Mouse (Mus musculus) limb, embryonic 11.5 days (tissue): ENCODE results near the gene 4930544D05Rik. TPM values are rescaled to one million over a fixed set of nuclear protein-coding genes. Genes with fewer than 3 reads are reported as not detected.
A peak's percentile ranks its signal among the peaks of the same experiment; 100 is the strongest.

Source experiments
- ATAC-seq: fragments of 200-750 bp; cut with Nextera tagmentation; 2 replicates; pipeline ENCODE4 v1.8.0; 2017; ENCODE audit warnings: low read depth; ENCODE audit not compliant: insufficient number of reproducible peaks, low FRiP score, low TSS enrichment
- DNase-seq: peaks from one replicate; pipeline ENCODE4 v3.0.0-alpha.2; 2015; ENCODE audit warnings: low spot score
- H3K27ac ChIP-seq: fragments of 300-500 bp; sonication (generic); replicated peaks from 2 replicates; pipeline ENCODE4 v1.5.1; 2014; ENCODE audit warnings: low read depth, mild to moderate bottlenecking, low read length
- H3K27me3 ChIP-seq: fragments of 300-500 bp; sonication (generic); 2 replicates; pipeline ENCODE4 v1.6.1; 2014; ENCODE audit warnings: mild to moderate bottlenecking, low read length, mixed read lengths; ENCODE audit not compliant: control insufficient read depth, insufficient read depth
- H3K36me3 ChIP-seq: fragments of 300-500 bp; sonication (generic); 2 replicates; pipeline ENCODE4 v1.6.1; 2014; ENCODE audit warnings: mild to moderate bottlenecking, low read length, moderate library complexity, mixed read lengths; ENCODE audit not compliant: control insufficient read depth, insufficient read depth
- H3K4me1 ChIP-seq: fragments of 300-500 bp; sonication (generic); 2 replicates; pipeline ENCODE4 v1.6.1; 2014; ENCODE audit warnings: low read length, mixed read lengths; ENCODE audit not compliant: control insufficient read depth, insufficient read depth
- H3K4me2 ChIP-seq: fragments of 300-500 bp; sonication (generic); 2 replicates; pipeline ENCODE4 v1.6.1; 2014; ENCODE audit warnings: low read depth, mild to moderate bottlenecking, moderate library complexity; ENCODE audit not compliant: severe bottlenecking
- H3K4me3 ChIP-seq: fragments of 300-500 bp; sonication (generic); 2 replicates; pipeline ENCODE4 v1.5.1; 2014; ENCODE audit warnings: low read depth, low read length
- H3K9ac ChIP-seq: fragments of 300-500 bp; sonication (generic); 2 replicates; pipeline ENCODE4 v1.6.1; 2014; ENCODE audit warnings: mild to moderate bottlenecking, low read length
- H3K9me3 ChIP-seq: fragments of 300-500 bp; sonication (generic); 2 replicates; pipeline ENCODE4 v1.6.1; 2016; ENCODE audit warnings: low read length; ENCODE audit not compliant: control insufficient read depth
- WGBS: fragments of 180-500 bp; shearing (Covaris S2); extraction: QIAGEN DNeasy Blood & Tissue Kit; methylation state at CpG from one replicate; pipeline ENCODE4 v1.1.7; 2014; 5-methylcytosine and 5-hydroxymethylcytosine counted together
- polyA plus RNA-seq: library from polyadenylated mRNA; unstranded; fragments of >200 nt; fragmentation: Nextera tagmentation; extraction: Ambion mirVana; gene quantifications from 2 replicates; pipeline ENCODE4 v1.2.1, GENCODE M21; 2014

The 4930544D05Rik gene
- polyA plus RNA-seq, 1 experiment from 2014 or later = not detected

DNA sequence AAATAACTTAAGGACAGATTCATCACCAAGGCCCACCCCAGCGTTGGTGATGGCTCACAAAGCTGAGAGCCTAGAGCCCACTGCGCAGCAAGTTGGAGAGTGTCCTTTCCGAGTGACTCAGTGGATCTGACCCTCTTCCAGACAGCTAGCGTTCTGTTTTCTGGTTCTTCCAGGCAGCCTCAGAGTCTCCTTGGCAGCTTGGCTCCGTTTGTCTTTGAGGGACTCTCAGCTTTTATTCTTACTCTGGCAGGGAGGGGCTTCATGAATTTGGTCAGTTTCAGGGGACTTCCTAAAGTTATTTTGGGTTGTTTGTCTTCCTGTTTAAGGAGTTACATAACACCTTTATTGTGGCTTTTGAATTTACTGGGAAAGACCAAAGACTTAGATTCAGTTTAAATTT, 28.7 kb upstream of the 4930544D05Rik start:
- H3K4me3 ChIP-seq = no peak overlapping the region
- 84% methylated on average over 5 of the region's 5 CpGs for WGBS
- H3K4me2 ChIP-seq = no peak overlapping the region
- H3K27me3 ChIP-seq = no peaks in the 10 kb centered on the region
- no peaks in the 10 kb centered on the region for H3K9me3 ChIP-seq
- H3K36me3 ChIP-seq = no peaks in the 10 kb centered on the region
- ATAC-seq (no peak), DNase-seq (no peak)
- H3K9ac ChIP-seq = no peak overlapping the region
- H3K4me1 ChIP-seq = peaks cover 8% of the 10 kb centered on the region
- H3K27ac ChIP-seq = no peak overlapping the region

DNA sequence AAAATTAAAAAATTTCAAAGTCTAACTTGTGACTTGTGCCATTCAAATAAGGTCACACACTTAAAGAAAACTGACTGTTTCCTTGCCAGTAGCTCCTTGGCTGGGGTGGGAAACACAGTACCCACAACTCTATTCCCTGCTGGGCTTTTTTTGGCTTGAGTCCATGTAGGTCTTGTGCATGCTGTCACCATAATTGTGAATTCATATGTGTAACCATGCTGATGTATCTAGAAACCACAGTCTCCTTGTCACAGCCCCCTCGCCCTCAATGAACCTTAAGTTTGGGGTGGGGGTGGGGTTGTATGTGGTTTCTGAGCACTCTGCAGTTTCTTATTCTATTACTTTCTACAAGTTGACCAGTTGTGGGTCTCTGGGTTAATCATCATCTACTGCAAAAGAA, 23.9 kb upstream of the 4930544D05Rik start:
- H3K4me2 ChIP-seq = no peak overlapping the region
- no peaks in the 10 kb centered on the region for H3K9me3 ChIP-seq
- no peak overlapping the region for H3K27ac ChIP-seq
- H3K27me3 ChIP-seq = no peaks in the 10 kb centered on the region
- DNase-seq = no peak
- no peak overlapping the region for H3K4me3 ChIP-seq
- H3K4me1 ChIP-seq = no peaks in the 10 kb centered on the region
- H3K36me3 ChIP-seq = no peaks in the 10 kb centered on the region
- WGBS = 94% methylated on average over 1 of the region's 1 CpGs
- ATAC-seq = no peak
- H3K9ac ChIP-seq = no peak overlapping the region

DNA sequence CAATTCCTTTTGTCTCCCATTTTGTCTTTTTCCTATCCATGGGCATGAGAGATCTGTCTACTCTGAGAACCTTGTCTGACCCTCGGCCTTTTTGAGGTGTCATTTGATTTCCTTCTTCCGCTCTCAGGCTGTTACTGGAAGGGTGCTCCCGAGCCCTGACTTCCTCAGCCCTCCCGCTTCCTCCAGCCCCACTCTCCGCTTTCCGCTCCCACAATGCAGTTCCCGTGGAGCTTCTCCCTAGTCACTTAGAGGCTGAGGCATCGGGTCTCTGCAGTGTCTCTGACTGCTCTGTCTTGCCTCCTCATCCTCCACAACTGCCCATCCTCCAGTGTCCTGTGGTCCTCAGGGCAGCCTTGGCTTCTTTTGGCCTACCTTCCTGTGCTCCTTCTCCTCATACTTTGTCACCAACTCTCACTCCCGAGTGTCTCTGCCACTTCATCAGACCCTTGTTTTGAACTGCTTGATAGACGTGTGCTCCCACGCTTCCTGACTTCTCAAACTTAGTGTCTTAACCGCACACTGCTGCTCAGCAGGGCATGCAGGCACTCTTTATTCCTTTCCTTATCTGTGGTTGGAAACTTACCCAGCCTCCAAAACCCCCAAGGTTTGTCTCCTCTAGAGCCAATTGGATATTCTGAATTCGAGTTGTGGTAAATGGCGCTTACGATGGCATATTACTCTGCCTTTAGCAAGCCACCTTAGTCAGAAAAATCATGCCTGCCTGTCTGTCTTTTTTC, 21.2 kb upstream of the 4930544D05Rik start:
- DNase-seq (no peak), ATAC-seq (no peak)
- Histone ChIP-seq H3K36me3 (peaks cover 9% of the 10 kb centered on the region; the same call in 1 of the 2 replicates), H3K4me1 (no peaks in the 10 kb centered on the region), H3K9me3 (no peaks in the 10 kb centered on the region), H3K4me3 (no peak overlapping the region), H3K27ac (no peak overlapping the region), H3K27me3 (no peaks in the 10 kb centered on the region), H3K4me2 (no peak overlapping the region), H3K9ac (no peak overlapping the region)
- 83% methylated on average over 15 of the region's 15 CpGs for WGBS

DNA sequence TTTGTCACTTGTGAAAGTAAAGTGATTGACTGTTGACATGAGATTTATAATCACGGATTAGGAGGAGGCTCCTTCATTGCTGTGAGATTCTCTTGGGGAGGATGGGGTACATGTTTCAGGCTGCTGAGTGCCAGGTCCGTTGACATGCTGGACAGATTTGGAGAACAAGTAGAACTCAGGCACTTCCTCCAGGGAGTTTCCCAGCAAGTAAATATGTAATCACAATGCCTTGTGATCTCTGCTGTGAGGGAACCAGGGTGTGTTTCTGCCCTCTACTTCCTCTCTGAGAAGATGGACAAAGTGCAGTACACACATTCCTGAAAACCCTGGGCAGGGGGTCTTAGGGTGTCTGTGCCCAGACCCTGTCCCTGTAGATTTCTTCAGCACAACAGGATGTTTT, 20.0 kb upstream of the 4930544D05Rik start:
- no peak overlapping the region for H3K27ac ChIP-seq
- WGBS = 78% methylated on average over 2 of the region's 2 CpGs
- peaks cover 11% of the 10 kb centered on the region; the same call in 1 of the 2 replicates for H3K36me3 ChIP-seq
- H3K4me3 ChIP-seq = no peak overlapping the region
- no peaks in the 10 kb centered on the region for H3K4me1 ChIP-seq
- ATAC-seq (no peak), DNase-seq (no peak)
- no peak overlapping the region for H3K4me2 ChIP-seq
- no peak overlapping the region for H3K9ac ChIP-seq
- no peaks in the 10 kb centered on the region for H3K27me3 ChIP-seq
- no peaks in the 10 kb centered on the region for H3K9me3 ChIP-seq

DNA sequence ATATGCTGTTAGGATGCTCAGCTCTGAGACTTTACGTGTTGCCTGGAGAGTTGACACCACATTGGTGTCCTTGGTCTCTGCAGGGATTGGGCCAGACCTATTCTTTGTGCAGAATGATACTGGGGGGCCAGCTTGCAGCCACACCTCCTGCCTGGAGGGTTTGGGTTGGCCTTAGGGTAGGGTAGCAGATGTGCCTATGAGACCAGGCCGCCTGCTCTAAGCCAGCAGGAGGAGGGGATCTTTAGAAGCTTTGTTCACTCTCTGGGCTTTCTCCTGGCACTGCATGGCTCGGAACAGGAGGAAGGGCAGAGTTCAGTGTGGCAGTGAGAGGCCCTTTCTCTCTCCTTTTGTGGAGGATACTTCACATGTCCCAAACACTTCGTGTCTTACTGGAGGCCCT, 19.6 kb upstream of the 4930544D05Rik start:
- Histone ChIP-seq H3K27me3 (no peaks in the 10 kb centered on the region), H3K9ac (no peak overlapping the region), H3K27ac (no peak overlapping the region), H3K4me3 (no peak overlapping the region), H3K36me3 (peaks cover 11% of the 10 kb centered on the region; the same call in 1 of the 2 replicates), H3K4me2 (no peak overlapping the region), H3K9me3 (no peaks in the 10 kb centered on the region), H3K4me1 (no peaks in the 10 kb centered on the region)
- no peak for ATAC-seq
- no peak for DNase-seq
- WGBS = 73% methylated on average over 4 of the region's 4 CpGs

DNA sequence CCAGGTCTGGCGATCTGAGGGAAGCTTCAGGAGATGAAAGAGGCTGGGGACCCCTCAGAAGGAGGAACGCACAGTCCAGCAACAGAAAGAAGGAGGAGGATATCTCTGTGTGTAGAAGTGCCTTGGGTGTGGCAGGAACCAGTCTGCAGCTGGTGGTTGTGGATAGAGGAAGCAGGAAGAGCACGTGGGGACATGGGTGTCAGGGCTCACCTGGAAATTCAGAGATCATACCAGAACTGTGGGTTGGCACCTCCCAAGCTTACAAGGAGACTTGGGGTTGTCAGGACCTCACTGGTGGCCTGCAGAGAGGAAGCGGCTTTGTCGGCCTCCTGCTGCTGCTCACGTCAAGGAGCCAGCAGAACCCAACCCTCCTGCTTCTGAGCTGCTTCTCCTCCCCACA, 18.3 kb upstream of the 4930544D05Rik start:
- H3K4me2 ChIP-seq = no peak overlapping the region
- H3K9ac ChIP-seq = no peak overlapping the region
- H3K4me3 ChIP-seq = no peak overlapping the region
- H3K4me1 ChIP-seq = no peaks in the 10 kb centered on the region
- no peak for DNase-seq
- H3K27me3 ChIP-seq = no peaks in the 10 kb centered on the region
- ATAC-seq = no peak
- H3K27ac ChIP-seq = no peak overlapping the region
- WGBS = 85% methylated on average over 6 of the region's 6 CpGs
- no peaks in the 10 kb centered on the region for H3K9me3 ChIP-seq
- peaks cover 12% of the 10 kb centered on the region; the same call in 1 of the 2 replicates for H3K36me3 ChIP-seq

DNA sequence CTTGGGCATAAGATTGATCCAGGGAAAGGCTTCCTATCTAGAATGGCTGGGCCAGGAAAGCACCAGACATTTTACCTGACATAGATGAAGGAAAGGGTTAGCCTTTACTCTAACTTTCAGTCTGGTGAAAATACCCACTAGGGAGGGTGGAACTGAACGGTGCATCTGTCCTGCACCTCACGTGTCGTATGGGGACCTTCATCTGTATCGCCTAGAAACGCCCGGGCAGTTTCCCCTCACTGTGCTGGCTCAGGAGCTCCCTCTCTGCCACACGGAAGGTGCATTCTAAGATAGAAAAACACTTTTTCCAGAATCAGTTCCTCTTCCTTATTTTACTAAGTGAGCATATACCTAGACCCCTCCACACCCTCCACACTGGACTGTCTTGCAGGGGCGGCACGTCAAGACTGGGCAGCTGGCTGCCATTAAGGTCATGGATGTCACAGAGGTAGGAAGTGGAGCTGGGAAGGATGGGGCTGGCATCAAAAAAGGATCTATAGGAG, 17.1 kb upstream of the 4930544D05Rik start:
- Histone ChIP-seq H3K4me2 (no peak overlapping the region), H3K4me1 (no peaks in the 10 kb centered on the region), H3K27ac (no peak overlapping the region), H3K9me3 (no peaks in the 10 kb centered on the region), H3K4me3 (no peak overlapping the region), H3K9ac (no peak overlapping the region), H3K27me3 (no peaks in the 10 kb centered on the region), H3K36me3 (peaks cover 12% of the 10 kb centered on the region; the same call in 1 of the 2 replicates)
- no peak for DNase-seq
- ATAC-seq = no peak
- 91% methylated on average over 9 of the region's 9 CpGs for WGBS

DNA sequence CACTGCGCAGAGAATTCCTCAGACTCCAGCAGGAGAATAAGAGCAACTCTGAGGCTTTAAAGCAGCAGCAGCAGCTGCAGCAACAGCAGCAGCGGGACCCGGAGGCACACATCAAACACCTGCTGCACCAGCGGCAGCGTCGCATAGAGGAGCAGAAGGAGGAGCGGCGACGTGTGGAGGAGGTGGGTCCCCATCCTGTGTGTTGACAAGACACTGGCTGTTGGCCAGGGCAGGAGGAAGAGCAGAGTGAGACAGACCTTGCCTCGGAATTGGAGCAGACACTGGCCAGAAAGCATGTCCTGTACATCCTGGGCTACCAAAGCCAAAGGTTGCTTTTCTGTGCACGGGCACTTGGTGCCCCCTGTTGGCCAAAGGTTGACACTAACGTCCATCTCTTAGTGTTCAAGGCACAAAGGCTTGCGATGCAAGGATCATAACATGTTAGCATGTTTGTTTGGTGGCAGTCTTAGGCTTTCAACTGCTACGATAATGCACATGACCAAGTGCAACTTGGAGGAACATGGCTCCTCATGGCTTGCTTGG, 10.6 kb upstream of the 4930544D05Rik start:
- Histone ChIP-seq H3K4me3 (no peak overlapping the region), H3K4me1 (no peaks in the 10 kb centered on the region), H3K36me3 (peaks cover 23% of the 10 kb centered on the region), H3K9ac (no peak overlapping the region), H3K27me3 (no peaks in the 10 kb centered on the region), H3K27ac (no peak overlapping the region), H3K9me3 (no peaks in the 10 kb centered on the region), H3K4me2 (no peak overlapping the region)
- DNase-seq = peak; percentile 80
- no peak for ATAC-seq
- 66% methylated on average over 14 of the region's 14 CpGs for WGBS
